Mouse (Mus musculus) liver, embryonic 11.5 days (tissue): ENCODE results near the gene Psmd1. TPM values are rescaled to one million over a fixed set of nuclear protein-coding genes. Genes with fewer than 3 reads are reported as not detected.

Experiments
- ATAC-seq: fragments of 200-750 bp; cut with Nextera tagmentation; replicated peaks from 2 replicates; pipeline ENCODE4 v1.8.0; 2017; ENCODE audit warnings: moderate number of reproducible peaks, mild to moderate bottlenecking, moderate TSS enrichment, moderate library complexity; ENCODE audit not compliant: low FRiP score
- DNase-seq: peaks from one replicate; pipeline ENCODE4 v3.0.0-alpha.2; 2017; ENCODE audit warnings: low spot score
- H3K27ac ChIP-seq: fragments of 300-500 bp; sonication (generic); 2 replicates; pipeline ENCODE4 v1.5.1; 2014; ENCODE audit warnings: mild to moderate bottlenecking, low read depth, low read length, control low read depth
- H3K27me3 ChIP-seq: fragments of 300-500 bp; sonication (generic); replicated peaks from 2 replicates; pipeline ENCODE4 v1.6.1; 2014; ENCODE audit warnings: low read length, mixed read lengths; ENCODE audit not compliant: control insufficient read depth, insufficient read depth
- H3K36me3 ChIP-seq: fragments of 300-500 bp; sonication (generic); 2 replicates; pipeline ENCODE4 v1.6.1; 2014; ENCODE audit warnings: mild to moderate bottlenecking, low read length, moderate library complexity, mixed read lengths; ENCODE audit not compliant: control insufficient read depth, insufficient read depth
- H3K4me1 ChIP-seq: fragments of 300-500 bp; sonication (generic); replicated peaks from 2 replicates; pipeline ENCODE4 v1.6.1; 2014; ENCODE audit warnings: low read length, mixed read lengths; ENCODE audit not compliant: control insufficient read depth, insufficient read depth
- H3K4me2 ChIP-seq: fragments of 300-500 bp; sonication (generic); 2 replicates; pipeline ENCODE4 v1.6.1; 2014; ENCODE audit warnings: mild to moderate bottlenecking, control low read depth, moderate library complexity
- H3K4me3 ChIP-seq: fragments of 300-500 bp; sonication (generic); 2 replicates; pipeline ENCODE4 v1.5.1; 2014; ENCODE audit warnings: low read depth, low read length, control low read depth
- H3K9ac ChIP-seq: fragments of 300-500 bp; sonication (generic); 2 replicates; pipeline ENCODE4 v1.6.1; 2014; ENCODE audit warnings: low read depth, low read length, control low read depth
- H3K9me3 ChIP-seq: fragments of 300-500 bp; sonication (generic); 2 replicates; pipeline ENCODE4 v1.6.1; 2016; ENCODE audit warnings: low read length, inconsistent platforms, mixed read lengths; ENCODE audit not compliant: control insufficient read depth
- WGBS: fragments of 180-500 bp; shearing (Covaris S2); extraction: QIAGEN DNeasy Blood & Tissue Kit; methylation state at CpG from one replicate; pipeline ENCODE4 v1.1.7; 2014; 5-methylcytosine and 5-hydroxymethylcytosine counted together
- polyA plus RNA-seq: library from polyadenylated mRNA; unstranded; fragments of >200 nt; fragmentation: Nextera tagmentation; extraction: Ambion mirVana; gene quantifications from 2 replicates; pipeline ENCODE4 v1.2.1, GENCODE M21; 2014

Gene Psmd1
- polyA plus RNA-seq, 1 experiment from 2014 or later, result 196 TPM

DNA sequence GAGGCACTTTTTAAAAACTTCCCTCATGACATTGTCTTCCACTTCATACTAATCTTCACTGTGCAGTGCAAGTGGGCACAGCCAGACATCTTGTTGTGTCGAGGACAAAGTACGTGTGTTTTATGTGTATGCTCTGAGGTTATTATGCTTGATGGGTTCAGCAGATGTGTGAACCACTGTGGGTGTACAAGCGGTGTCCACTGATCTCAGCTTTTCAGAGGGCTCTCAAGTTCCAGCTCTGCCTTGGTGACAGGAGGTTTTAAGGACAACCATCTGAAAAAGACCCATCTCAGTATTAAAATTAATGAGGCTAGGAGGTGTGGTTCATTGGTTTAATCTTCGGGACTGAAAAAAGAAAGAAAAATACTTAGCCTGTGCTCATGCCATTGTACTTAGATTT lies 55.4 kb downstream of the Psmd1 start:
- no peak overlapping the region for H3K9ac ChIP-seq
- no peak overlapping the region for H3K4me3 ChIP-seq
- WGBS, result 92% methylated on average over 4 of the region's 4 CpGs
- no peak overlapping the region for H3K4me2 ChIP-seq
- DNase-seq (no peak), ATAC-seq (no peak)
- peaks cover 30% of the 10 kb centered on the region for H3K36me3 ChIP-seq
- no peak overlapping the region for H3K27ac ChIP-seq
- no peaks in the 10 kb centered on the region for H3K4me1 ChIP-seq
- no peaks in the 10 kb centered on the region for H3K9me3 ChIP-seq
- no peaks in the 10 kb centered on the region for H3K27me3 ChIP-seq

- H3K9me3 ChIP-seq, result no peaks in the 10 kb centered on the region
- ATAC-seq (no peak), DNase-seq (no peak)
- H3K27ac ChIP-seq, result no peak overlapping the region
- H3K36me3 ChIP-seq, result peaks cover 42% of the 10 kb centered on the region
- H3K4me1 ChIP-seq, result no peaks in the 10 kb centered on the region
- WGBS, result 96% methylated on average over 2 of the region's 2 CpGs
- H3K9ac ChIP-seq, result no peak overlapping the region
- no peak overlapping the region for H3K4me2 ChIP-seq
- H3K4me3 ChIP-seq, result no peak overlapping the region
- H3K27me3 ChIP-seq, result no peaks in the 10 kb centered on the region
Observed at GRCm38 (mm10) chr1:86126036-86126435, 61.8 kb downstream of the Psmd1 start.

DNA sequence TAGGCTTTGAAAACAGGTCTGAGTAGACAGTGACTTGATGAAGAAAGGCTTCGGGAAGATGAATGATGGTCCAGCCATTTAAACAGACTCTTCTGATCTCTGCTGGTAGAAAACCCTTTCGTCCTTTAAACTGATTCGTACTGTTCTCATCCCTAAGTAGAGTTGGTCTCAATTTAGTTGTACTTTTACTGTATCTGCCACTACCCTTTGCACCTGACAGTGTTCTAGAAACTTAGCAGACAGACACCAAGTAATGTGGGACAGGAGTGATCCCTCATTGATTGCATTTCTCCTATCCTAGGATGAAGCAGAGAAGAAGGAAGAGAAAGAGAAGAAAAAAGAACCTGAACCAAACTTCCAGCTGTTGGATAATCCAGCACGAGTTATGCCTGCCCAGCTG lies 69.2 kb downstream of the Psmd1 start, which contains the start of gene Gm21972:
TSS of gene Gm21972 (plus strand) at position 301 of the 400 bp plus-strand sequence.
- Histone ChIP-seq H3K36me3 (peaks cover 35% of the 10 kb centered on the region), H3K4me1 (no peaks in the 10 kb centered on the region), H3K9ac (no peak within 1 kb of the TSS), H3K4me3 (no peak within 1 kb of the TSS), H3K9me3 (no peaks in the 10 kb centered on the region), H3K4me2 (no peak within 1 kb of the TSS), H3K27me3 (no peaks in the 10 kb centered on the region), H3K27ac (no peak within 1 kb of the TSS)
- DNase-seq (no peak), ATAC-seq (no peak)
- WGBS, result 96% methylated on average over 4 of the region's 4 CpGs

GRCm38 (mm10) chr1:86135315-86135714 lies 71.1 kb downstream of the Psmd1 start:
- H3K36me3 ChIP-seq, result peaks cover 33% of the 10 kb centered on the region
- H3K4me3 ChIP-seq, result no peak overlapping the region
- no peaks in the 10 kb centered on the region for H3K4me1 ChIP-seq
- no peak overlapping the region for H3K4me2 ChIP-seq
- H3K27me3 ChIP-seq, result no peaks in the 10 kb centered on the region
- 93% methylated on average over 6 of the region's 6 CpGs for WGBS
- DNase-seq (no peak), ATAC-seq (no peak)
- H3K9ac ChIP-seq, result no peak overlapping the region
- no peak overlapping the region for H3K27ac ChIP-seq
- H3K9me3 ChIP-seq, result no peaks in the 10 kb centered on the region

GRCm38 (mm10) chr1:86141081-86141480 lies 76.9 kb downstream of the Psmd1 start:
- no peak overlapping the region for H3K4me2 ChIP-seq
- H3K27me3 ChIP-seq, result no peaks in the 10 kb centered on the region
- no peak overlapping the region for H3K4me3 ChIP-seq
- H3K9me3 ChIP-seq, result no peaks in the 10 kb centered on the region
- H3K36me3 ChIP-seq, result peaks cover 19% of the 10 kb centered on the region; the same call in 1 of the 2 replicates
- H3K27ac ChIP-seq, result no peak overlapping the region
- WGBS, result 84% methylated on average over 3 of the region's 3 CpGs
- no peak overlapping the region for H3K9ac ChIP-seq
- DNase-seq (no peak), ATAC-seq (no peak)
- no peaks in the 10 kb centered on the region; the same call in 1 of the 2 replicates for H3K4me1 ChIP-seq

- no peaks in the 10 kb centered on the region for H3K27me3 ChIP-seq
- 68% methylated on average over 4 of the region's 4 CpGs for WGBS
- ATAC-seq, result no peak
- no peak overlapping the region for H3K27ac ChIP-seq
- no peaks in the 10 kb centered on the region for H3K9me3 ChIP-seq
- H3K9ac ChIP-seq, result no peak overlapping the region
- H3K36me3 ChIP-seq, result peaks cover 8% of the 10 kb centered on the region; the same call in 1 of the 2 replicates
- no peaks in the 10 kb centered on the region; the same call in 1 of the 2 replicates for H3K4me1 ChIP-seq
- H3K4me2 ChIP-seq, result no peak overlapping the region
- DNase-seq, result no peak
- H3K4me3 ChIP-seq, result no peak overlapping the region
Observed at GRCm38 (mm10) chr1:86143165-86143564, 79.0 kb downstream of the Psmd1 start.

DNA sequence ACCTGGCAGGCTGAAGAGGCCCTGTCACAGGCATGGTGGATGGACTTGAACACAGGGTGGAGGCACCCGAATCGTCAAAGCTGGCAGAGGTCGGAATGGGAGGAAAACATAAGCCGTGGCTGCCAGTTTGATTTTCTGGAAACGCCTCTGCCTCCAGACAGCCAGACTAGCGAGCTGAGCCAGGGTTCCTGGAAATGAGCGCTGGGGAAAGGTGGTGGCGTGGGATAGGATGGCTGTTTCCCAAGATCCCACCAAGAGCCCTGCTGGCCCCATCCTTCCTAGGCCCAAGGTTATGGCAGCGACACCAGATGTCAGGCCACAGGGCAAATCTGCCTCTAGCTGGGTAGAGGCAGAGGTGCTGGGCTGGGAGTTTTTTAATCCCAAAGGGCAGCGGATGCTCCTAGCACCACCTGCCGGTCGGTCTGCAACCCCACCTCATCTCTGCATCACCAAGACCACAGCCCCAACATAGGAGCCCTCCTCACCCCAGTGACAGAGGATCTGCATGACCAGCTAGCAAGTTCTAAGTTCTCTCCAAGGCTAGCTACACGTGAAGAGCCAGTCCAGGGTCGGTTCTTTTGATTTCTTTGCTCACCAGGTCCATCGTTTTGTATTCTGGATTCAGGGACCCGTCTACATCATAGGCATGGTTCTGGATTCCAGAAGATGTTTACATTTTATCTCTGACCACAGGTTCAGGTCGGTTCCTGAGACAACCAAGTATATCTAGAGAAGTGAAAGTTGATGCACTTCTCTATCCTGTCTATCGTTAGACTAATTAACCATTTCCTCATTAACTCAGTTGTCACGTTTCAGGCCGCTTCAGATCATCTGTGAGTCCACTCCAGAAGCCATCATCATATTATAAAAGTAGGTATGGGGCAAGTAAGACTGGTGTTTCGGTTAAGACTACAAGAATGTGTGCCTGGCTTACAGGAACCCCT lies 80.1 kb downstream of the Psmd1 start:
- no peak overlapping the region for H3K27ac ChIP-seq
- ATAC-seq, result no peak

GRCm38 (mm10) chr1:86146293-86146692 lies 82.1 kb downstream of the Psmd1 start:
- Histone ChIP-seq H3K36me3 (no peaks in the 10 kb centered on the region), H3K4me1 (no peaks in the 10 kb centered on the region; the same call in 1 of the 2 replicates), H3K9ac (no peak overlapping the region), H3K27me3 (no peaks in the 10 kb centered on the region), H3K27ac (no peak overlapping the region), H3K9me3 (no peaks in the 10 kb centered on the region), H3K4me2 (no peak overlapping the region), H3K4me3 (no peak overlapping the region)
- no peak for DNase-seq
- 83% methylated on average over 5 of the region's 5 CpGs for WGBS
- ATAC-seq, result no peak

More for the DNA sequence above, 80.1 kb downstream of the Psmd1 start:
- Histone ChIP-seq H3K27me3 (no peaks in the 10 kb centered on the region), H3K4me2 (no peak overlapping the region), H3K36me3 (peaks cover 4% of the 10 kb centered on the region; the same call in 1 of the 2 replicates), H3K4me1 (no peaks in the 10 kb centered on the region; the same call in 1 of the 2 replicates), H3K9me3 (no peaks in the 10 kb centered on the region), H3K4me3 (no peak overlapping the region), H3K9ac (no peak overlapping the region)
- 77% methylated on average over 21 of the region's 21 CpGs for WGBS
- DNase-seq, result no peak
